Mouse (Mus musculus): Measurements from ENCODE around the gene Cyb561d2. TPM values are rescaled to one million over a fixed set of nuclear protein-coding genes. Genes with fewer than 3 reads are reported as not detected.

Gene Cyb561d2
- total RNA-seq, 1 experiment: 25.3 TPM

- Histone ChIP-seq H3K9ac (ENCODE audit: insufficient read depth, low read depth, low read length, poor library complexity, severe bottlenecking) (no peak overlapping the region), H3K36me3 (ENCODE audit: control insufficient read depth, insufficient read depth, low read length, poor library complexity, severe bottlenecking) (peaks cover 17% of the 10 kb centered on the region), H3K4me3 (ENCODE audit: insufficient read depth in 1 of 2, low read depth in 1 of 2, low read length in 2 of 2, poor library complexity in 1 of 2, severe bottlenecking in 1 of 2) (no peak overlapping the region), H3K27ac (ENCODE audit: insufficient read depth, low read depth, low read length, poor library complexity, severe bottlenecking) (no peak overlapping the region), H3K4me1 (ENCODE audit: control insufficient read depth in 2 of 2, insufficient read depth in 2 of 2, low read length in 2 of 2, poor library complexity in 1 of 2) (peaks cover 0 to 16% of the 10 kb centered on the region in 2 experiments; a peak in 3 of 4 replicates), H3K9me3 (ENCODE audit: control insufficient read depth, insufficient read depth, low read depth, low read length) (no peaks in the 10 kb centered on the region)
- in situ Hi-C loops (cut with MboI; ENCODE audit: low sequenced_read_pairs in 2 of 2, unreplicated experiment in 2 of 2): no loop called here
- TF ChIP-seq ZNF384 (IDR thresholded peaks at IDR 0.05; ENCODE audit: low read depth, low read length): no peak
- no peak for TF ChIP-seq ZC3H11A (IDR thresholded peaks at IDR 0.05; ENCODE audit: borderline replicate concordance, low read depth, low read length)
- TF ChIP-seq CHD2 (IDR thresholded peaks at IDR 0.05; ENCODE audit: low read depth, low read length): no peak
- TF ChIP-seq HCFC1 (IDR thresholded peaks at IDR 0.05; ENCODE audit: borderline replicate concordance, insufficient read depth, low read length): no peak
- no peak for TF ChIP-seq MAFK (IDR thresholded peaks at IDR 0.05; ENCODE audit: insufficient read depth, low read depth, low read length)
- DNase-seq (ENCODE audit: low read depth, low spot score): no peak
Observed at GRCm38 (mm10) chr9:107543299-107543698, 1.3 kb upstream of the Cyb561d2 start.

DNA sequence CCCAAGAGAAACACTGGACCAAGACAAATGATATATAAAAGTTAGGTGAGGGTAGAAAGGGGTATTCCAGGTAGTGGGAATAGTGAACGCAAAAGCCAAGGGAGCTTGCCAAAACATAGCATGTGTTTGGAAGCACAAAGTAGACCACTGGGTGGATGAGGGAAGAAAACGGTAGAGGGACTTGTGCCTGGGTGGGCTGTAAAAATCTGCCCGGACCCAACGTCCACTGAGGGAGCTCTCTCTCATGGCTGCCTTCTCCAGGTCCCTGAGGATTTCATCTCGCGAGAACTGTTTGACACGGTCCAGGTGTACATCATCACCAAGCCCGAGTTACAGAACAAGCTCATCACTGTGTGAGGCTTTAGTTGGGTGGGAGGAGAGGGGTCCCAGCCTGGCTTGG lies 728 bp upstream of the Cyb561d2 start:
- in situ Hi-C loops (cut with MboI; ENCODE audit: low sequenced_read_pairs in 2 of 2, unreplicated experiment in 2 of 2): no loop called here
- H3K36me3 ChIP-seq (ENCODE audit: control insufficient read depth, insufficient read depth, low read length, poor library complexity, severe bottlenecking): peaks cover 23% of the 10 kb centered on the region
- no peak overlapping the region for H3K27ac ChIP-seq (ENCODE audit: insufficient read depth, low read depth, low read length, poor library complexity, severe bottlenecking)
- TF ChIP-seq HCFC1 (IDR thresholded peaks at IDR 0.05; ENCODE audit: borderline replicate concordance, insufficient read depth, low read length) (no peak), ZC3H11A (IDR thresholded peaks at IDR 0.05; ENCODE audit: borderline replicate concordance, low read depth, low read length) (no peak), MAFK (IDR thresholded peaks at IDR 0.05; ENCODE audit: insufficient read depth, low read depth, low read length) (no peak), ZNF384 (IDR thresholded peaks at IDR 0.05; ENCODE audit: low read depth, low read length) (no peak), CHD2 (IDR thresholded peaks at IDR 0.05; ENCODE audit: low read depth, low read length) (no peak)
- H3K4me1 ChIP-seq (ENCODE audit: control insufficient read depth in 2 of 2, insufficient read depth in 2 of 2, low read length in 2 of 2, poor library complexity in 1 of 2): peaks cover 0 to 16% of the 10 kb centered on the region in 2 experiments; a peak in 3 of 4 replicates
- no peaks in the 10 kb centered on the region for H3K9me3 ChIP-seq (ENCODE audit: control insufficient read depth, insufficient read depth, low read depth, low read length)
- peak overlapping the region; percentile 80; the same call in 1 of the 2 replicates for H3K9ac ChIP-seq (ENCODE audit: insufficient read depth, low read depth, low read length, poor library complexity, severe bottlenecking)
- peak overlapping the region; percentile 80 to 93 for H3K4me3 ChIP-seq (ENCODE audit: insufficient read depth in 1 of 2, low read depth in 1 of 2, low read length in 2 of 2, poor library complexity in 1 of 2, severe bottlenecking in 1 of 2)
- DNase-seq (ENCODE audit: low read depth, low spot score): no peak

DNA sequence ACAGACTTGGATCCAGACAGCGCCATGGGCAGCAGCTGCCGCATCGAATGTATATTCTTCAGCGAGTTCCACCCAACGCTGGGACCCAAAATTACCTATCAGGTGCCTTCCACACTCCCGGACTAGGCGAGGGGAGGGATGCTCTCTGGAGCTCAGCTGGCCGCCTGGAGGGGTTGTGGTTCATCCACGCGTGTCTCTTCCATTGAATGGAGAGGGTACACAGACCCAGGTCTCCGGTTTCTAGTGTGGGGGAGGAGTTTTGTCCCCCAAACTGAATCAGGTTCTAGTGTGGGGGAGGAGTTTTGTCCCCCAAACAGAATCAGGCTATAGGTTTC lies 326 bp upstream of the Cyb561d2 start:
- Histone ChIP-seq H3K36me3 (ENCODE audit: control insufficient read depth, insufficient read depth, low read length, poor library complexity, severe bottlenecking) (peaks cover 23% of the 10 kb centered on the region), H3K9ac (ENCODE audit: insufficient read depth, low read depth, low read length, poor library complexity, severe bottlenecking) (peak overlapping the region; percentile 80), H3K4me1 (ENCODE audit: control insufficient read depth in 2 of 2, insufficient read depth in 2 of 2, low read length in 2 of 2, poor library complexity in 1 of 2) (peaks cover 0 to 12% of the 10 kb centered on the region in 2 experiments; a peak in 3 of 4 replicates)

DNA sequence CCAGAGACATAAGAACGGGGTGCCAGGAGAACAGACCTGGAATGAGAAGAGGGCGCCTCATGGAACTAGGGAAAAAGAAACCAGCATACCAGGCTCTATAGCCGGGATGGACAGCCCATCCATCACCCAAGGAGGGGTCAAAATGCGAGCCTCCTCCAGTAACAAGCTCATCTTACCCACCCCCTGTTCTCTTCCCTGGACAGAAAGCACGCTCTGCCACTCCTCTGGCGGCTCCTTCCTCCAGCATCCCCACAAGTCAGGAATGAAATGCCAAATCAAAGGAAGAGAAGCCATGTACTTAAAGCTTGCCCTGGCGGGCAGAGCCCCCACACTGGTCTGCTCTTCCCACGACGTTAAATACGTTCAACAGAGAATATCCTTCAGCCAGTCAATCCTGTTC lies 988 bp downstream of the Cyb561d2 start:
- Histone ChIP-seq H3K36me3 (ENCODE audit: control insufficient read depth, insufficient read depth, low read length, poor library complexity, severe bottlenecking) (peaks cover 28% of the 10 kb centered on the region), H3K4me3 (ENCODE audit: insufficient read depth in 1 of 2, low read depth in 1 of 2, low read length in 2 of 2, poor library complexity in 1 of 2, severe bottlenecking in 1 of 2) (peak overlapping the region; percentile 80 to 93), H3K27ac (ENCODE audit: insufficient read depth, low read depth, low read length, poor library complexity, severe bottlenecking) (no peak overlapping the region), H3K9me3 (ENCODE audit: control insufficient read depth, insufficient read depth, low read depth, low read length) (no peaks in the 10 kb centered on the region), H3K4me1 (ENCODE audit: control insufficient read depth in 2 of 2, insufficient read depth in 2 of 2, low read length in 2 of 2, poor library complexity in 1 of 2) (peaks cover 0 to 15% of the 10 kb centered on the region in 2 experiments; a peak in 3 of 4 replicates), H3K9ac (ENCODE audit: insufficient read depth, low read depth, low read length, poor library complexity, severe bottlenecking) (no peak overlapping the region)
- TF ChIP-seq MAFK (IDR thresholded peaks at IDR 0.05; ENCODE audit: insufficient read depth, low read depth, low read length) (no peak), ZNF384 (IDR thresholded peaks at IDR 0.05; ENCODE audit: low read depth, low read length) (no peak), ZC3H11A (IDR thresholded peaks at IDR 0.05; ENCODE audit: borderline replicate concordance, low read depth, low read length) (no peak), HCFC1 (IDR thresholded peaks at IDR 0.05; ENCODE audit: borderline replicate concordance, insufficient read depth, low read length) (no peak), CHD2 (IDR thresholded peaks at IDR 0.05; ENCODE audit: low read depth, low read length) (no peak)
- DNase-seq (ENCODE audit: low read depth, low spot score): no peak
- in situ Hi-C loops (cut with MboI; ENCODE audit: low sequenced_read_pairs in 2 of 2, unreplicated experiment in 2 of 2): no loop called here

More for the DNA sequence above, 326 bp upstream of the Cyb561d2 start:
- Histone ChIP-seq H3K4me3 (ENCODE audit: insufficient read depth in 1 of 2, low read depth in 1 of 2, low read length in 2 of 2, poor library complexity in 1 of 2, severe bottlenecking in 1 of 2) (peak overlapping the region; percentile 80 to 93), H3K9me3 (ENCODE audit: control insufficient read depth, insufficient read depth, low read depth, low read length) (no peaks in the 10 kb centered on the region), H3K27ac (ENCODE audit: insufficient read depth, low read depth, low read length, poor library complexity, severe bottlenecking) (no peak overlapping the region)
- DNase-seq (ENCODE audit: low read depth, low spot score): no peak
- TF ChIP-seq ZNF384 (IDR thresholded peaks at IDR 0.05; ENCODE audit: low read depth, low read length): no peak
- no peak for TF ChIP-seq HCFC1 (IDR thresholded peaks at IDR 0.05; ENCODE audit: borderline replicate concordance, insufficient read depth, low read length)
- TF ChIP-seq ZC3H11A (IDR thresholded peaks at IDR 0.05; ENCODE audit: borderline replicate concordance, low read depth, low read length): no peak
- TF ChIP-seq MAFK (IDR thresholded peaks at IDR 0.05; ENCODE audit: insufficient read depth, low read depth, low read length): no peak
- TF ChIP-seq CHD2 (IDR thresholded peaks at IDR 0.05; ENCODE audit: low read depth, low read length): no peak
- in situ Hi-C loops (cut with MboI; ENCODE audit: low sequenced_read_pairs in 2 of 2, unreplicated experiment in 2 of 2): no loop called here

Measured in ES-E14 (cell line).